Mouse (Mus musculus): ENCODE results near the gene Cmah. TPM values are rescaled to one million over a fixed set of nuclear protein-coding genes. Genes with fewer than 3 reads are reported as not detected.

The Cmah gene
- polyA plus RNA-seq, 1 experiment: 8.3 TPM

DNA sequence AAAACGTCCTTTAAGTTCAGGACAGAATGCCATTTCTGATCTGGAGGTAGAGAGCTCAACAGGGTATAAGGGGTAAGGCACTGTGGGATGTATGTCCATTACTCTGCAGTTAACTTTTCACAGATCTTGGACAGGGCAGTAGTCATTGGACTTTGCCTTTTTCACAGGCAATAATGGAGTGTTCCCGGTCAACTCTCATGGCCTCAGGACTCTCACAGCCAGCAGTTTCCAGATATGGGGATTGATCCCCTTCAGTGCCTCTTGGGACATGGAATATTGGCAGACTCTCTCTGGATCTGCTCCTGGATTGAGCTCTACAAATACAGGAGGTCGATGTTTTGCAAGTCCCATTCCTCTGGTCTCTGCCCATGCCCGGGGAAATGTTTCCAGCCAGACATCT, 2.9 kb downstream of the Cmah start:
- 59% methylated on average over 4 of the region's 4 CpGs for WGBS
- DNase-seq: peak; percentile 78
- TF ChIP-seq CTCF (conservative IDR thresholded peaks at IDR 0.05; ENCODE audit: insufficient read depth, insufficient read length, low read depth, low read length): no peak
- TF ChIP-seq POLR2A (IDR thresholded peaks at IDR 0.05; ENCODE audit: low read depth, low read length): no peak
- Histone ChIP-seq H3K36me3 (ENCODE audit: control insufficient read depth, insufficient read depth, low read length) (no peaks in the 10 kb centered on the region), H3K4me1 (ENCODE audit: control insufficient read depth, insufficient read depth, low read length) (peaks cover 33% of the 10 kb centered on the region), H3K27ac (ENCODE audit: insufficient read depth, low read depth, low read length) (peak overlapping the region; percentile 81), H3K27me3 (replicated peaks; ENCODE audit: control insufficient read depth, insufficient read depth, low read length) (no peaks in the 10 kb centered on the region), H3K4me3 (ENCODE audit: insufficient read depth, low read depth, low read length) (no peak overlapping the region)

DNA sequence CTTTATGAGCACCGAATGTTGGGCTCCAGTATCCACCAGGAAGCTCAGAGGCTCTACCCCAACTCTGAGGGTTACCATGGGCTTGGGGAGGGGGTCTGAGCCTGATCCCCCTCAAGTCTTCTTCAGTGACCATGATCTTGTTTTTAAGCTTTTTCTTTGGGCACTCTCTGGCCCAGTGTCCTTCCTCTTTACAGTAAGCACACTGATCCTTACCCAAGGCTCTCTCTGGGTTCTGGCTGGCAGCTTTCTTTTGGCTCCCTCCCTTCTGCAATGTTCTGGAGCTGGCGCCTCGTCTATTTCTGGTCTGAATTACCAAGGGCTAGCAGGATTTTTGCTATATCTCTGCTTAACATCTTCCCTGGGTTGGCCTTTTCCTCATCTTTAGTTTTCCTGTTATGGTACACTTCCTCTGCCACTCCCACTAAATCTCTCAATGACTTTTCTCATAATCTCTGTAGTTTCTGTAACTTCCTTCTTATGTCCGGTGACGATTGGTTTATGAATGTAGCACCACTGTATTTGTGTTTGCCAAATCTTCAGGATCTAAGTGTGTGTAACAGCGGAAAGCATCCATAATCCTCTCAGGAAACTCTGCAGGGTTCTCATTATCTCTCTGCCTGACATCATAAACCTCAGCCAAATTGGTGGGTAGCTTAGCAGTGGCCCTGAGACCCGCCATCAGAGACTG, 3.8 kb downstream of the Cmah start:
- no peak for TF ChIP-seq CTCF (conservative IDR thresholded peaks at IDR 0.05; ENCODE audit: insufficient read depth, insufficient read length, low read depth, low read length)
- no peak for TF ChIP-seq POLR2A (IDR thresholded peaks at IDR 0.05; ENCODE audit: low read depth, low read length)
- no peak for DNase-seq
- no peaks in the 10 kb centered on the region for H3K36me3 ChIP-seq (ENCODE audit: control insufficient read depth, insufficient read depth, low read length)
- peaks cover 31% of the 10 kb centered on the region for H3K4me1 ChIP-seq (ENCODE audit: control insufficient read depth, insufficient read depth, low read length)
- H3K27me3 ChIP-seq (replicated peaks; ENCODE audit: control insufficient read depth, insufficient read depth, low read length): no peaks in the 10 kb centered on the region
- WGBS: 66% methylated on average over 7 of the region's 7 CpGs
- no peak overlapping the region for H3K4me3 ChIP-seq (ENCODE audit: insufficient read depth, low read depth, low read length)
- peak overlapping the region; percentile 81 for H3K27ac ChIP-seq (ENCODE audit: insufficient read depth, low read depth, low read length)

DNA sequence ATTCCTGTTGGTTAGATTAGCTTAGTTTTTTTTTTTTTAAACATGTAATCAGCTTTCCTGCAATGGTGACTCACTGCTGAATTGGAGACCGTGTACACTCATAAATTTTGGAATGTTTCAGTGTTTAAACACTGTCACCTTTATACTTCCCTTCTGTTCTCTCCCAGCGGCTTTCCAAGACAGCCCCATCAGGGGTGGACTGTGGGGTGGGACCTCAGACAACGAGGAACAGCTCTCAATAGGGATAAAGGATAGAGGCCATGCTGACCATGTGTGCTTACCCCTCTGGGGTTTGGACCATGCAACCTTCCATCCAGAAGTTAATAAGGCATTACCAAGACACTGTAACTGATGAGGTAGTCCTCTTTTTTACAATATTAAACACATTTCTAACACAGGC, 5.3 kb downstream of the Cmah start:
- H3K27ac ChIP-seq (ENCODE audit: insufficient read depth, low read depth, low read length): no peak overlapping the region
- DNase-seq: no peak
- 33% methylated on average over 3 of the region's 3 CpGs for WGBS
- H3K4me3 ChIP-seq (ENCODE audit: insufficient read depth, low read depth, low read length): no peak overlapping the region
- TF ChIP-seq CTCF (conservative IDR thresholded peaks at IDR 0.05; ENCODE audit: insufficient read depth, insufficient read length, low read depth, low read length) (no peak), POLR2A (IDR thresholded peaks at IDR 0.05; ENCODE audit: low read depth, low read length) (no peak)
- H3K4me1 ChIP-seq (ENCODE audit: control insufficient read depth, insufficient read depth, low read length): peaks cover 15% of the 10 kb centered on the region
- H3K27me3 ChIP-seq (replicated peaks; ENCODE audit: control insufficient read depth, insufficient read depth, low read length): no peaks in the 10 kb centered on the region
- H3K36me3 ChIP-seq (ENCODE audit: control insufficient read depth, insufficient read depth, low read length): no peaks in the 10 kb centered on the region

DNA sequence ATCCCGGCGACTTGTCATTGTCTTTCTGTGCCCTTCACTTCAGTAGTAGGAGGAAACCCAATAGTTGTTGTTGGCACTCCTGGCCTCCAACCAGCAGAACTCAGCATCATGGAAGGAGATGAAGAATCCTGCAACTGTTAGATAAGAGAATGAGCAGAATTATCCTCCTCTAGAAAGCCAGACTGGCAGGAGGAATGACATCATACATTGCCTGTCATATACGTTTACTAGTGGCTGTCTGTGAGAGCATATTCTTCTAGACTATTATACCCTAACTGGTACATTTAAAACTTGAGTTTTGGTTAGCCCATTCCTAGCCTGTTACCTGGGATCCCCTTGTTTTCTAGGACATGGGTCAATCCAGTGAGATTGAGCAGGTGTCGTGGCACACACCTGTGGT, 9.6 kb downstream of the Cmah start:
- no peak for DNase-seq
- WGBS: 78% methylated on average over 4 of the region's 4 CpGs
- no peak for TF ChIP-seq POLR2A (IDR thresholded peaks at IDR 0.05; ENCODE audit: low read depth, low read length)
- TF ChIP-seq CTCF (conservative IDR thresholded peaks at IDR 0.05; ENCODE audit: insufficient read depth, insufficient read length, low read depth, low read length): no peak
- H3K4me3 ChIP-seq (ENCODE audit: insufficient read depth, low read depth, low read length): no peak overlapping the region
- H3K27me3 ChIP-seq (replicated peaks; ENCODE audit: control insufficient read depth, insufficient read depth, low read length): no peaks in the 10 kb centered on the region
- H3K27ac ChIP-seq (ENCODE audit: insufficient read depth, low read depth, low read length): no peak overlapping the region
- peaks cover 2% of the 10 kb centered on the region; the same call in 1 of the 2 replicates for H3K4me1 ChIP-seq (ENCODE audit: control insufficient read depth, insufficient read depth, low read length)
- no peaks in the 10 kb centered on the region; the same call in 1 of the 2 replicates for H3K36me3 ChIP-seq (ENCODE audit: control insufficient read depth, insufficient read depth, low read length)

DNA sequence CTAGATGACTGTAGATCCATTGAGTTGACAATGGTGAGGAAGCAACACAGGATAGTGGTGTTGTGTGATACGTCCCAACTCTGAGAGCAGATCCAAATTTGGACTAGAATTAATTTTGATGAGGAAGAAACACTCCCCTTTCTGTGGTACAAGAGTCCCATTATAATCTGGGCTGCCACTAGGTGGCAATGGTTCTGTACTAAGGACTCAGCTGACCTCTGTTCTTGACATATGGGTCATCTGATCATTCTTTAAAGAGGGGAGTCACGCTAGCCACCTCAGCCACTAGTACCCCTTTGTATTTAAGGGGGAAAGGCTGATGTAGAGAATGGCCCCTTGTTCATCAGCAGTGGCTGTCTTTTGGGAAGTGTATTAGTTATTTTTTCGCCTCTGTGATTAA, 10.7 kb downstream of the Cmah start:
- Histone ChIP-seq H3K4me1 (ENCODE audit: control insufficient read depth, insufficient read depth, low read length) (peaks cover 2% of the 10 kb centered on the region; the same call in 1 of the 2 replicates), H3K36me3 (ENCODE audit: control insufficient read depth, insufficient read depth, low read length) (no peaks in the 10 kb centered on the region; the same call in 1 of the 2 replicates), H3K27me3 (replicated peaks; ENCODE audit: control insufficient read depth, insufficient read depth, low read length) (no peaks in the 10 kb centered on the region), H3K27ac (ENCODE audit: insufficient read depth, low read depth, low read length) (peak overlapping the region; percentile 56; the same call in 1 of the 2 replicates), H3K4me3 (ENCODE audit: insufficient read depth, low read depth, low read length) (no peak overlapping the region)
- WGBS: 48% methylated on average over 3 of the region's 3 CpGs
- TF ChIP-seq POLR2A (IDR thresholded peaks at IDR 0.05; ENCODE audit: low read depth, low read length) (no peak), CTCF (conservative IDR thresholded peaks at IDR 0.05; ENCODE audit: insufficient read depth, insufficient read length, low read depth, low read length) (peak; percentile 27; the same call in 1 of the 2 replicates)
- peak; percentile 56 for DNase-seq

DNA sequence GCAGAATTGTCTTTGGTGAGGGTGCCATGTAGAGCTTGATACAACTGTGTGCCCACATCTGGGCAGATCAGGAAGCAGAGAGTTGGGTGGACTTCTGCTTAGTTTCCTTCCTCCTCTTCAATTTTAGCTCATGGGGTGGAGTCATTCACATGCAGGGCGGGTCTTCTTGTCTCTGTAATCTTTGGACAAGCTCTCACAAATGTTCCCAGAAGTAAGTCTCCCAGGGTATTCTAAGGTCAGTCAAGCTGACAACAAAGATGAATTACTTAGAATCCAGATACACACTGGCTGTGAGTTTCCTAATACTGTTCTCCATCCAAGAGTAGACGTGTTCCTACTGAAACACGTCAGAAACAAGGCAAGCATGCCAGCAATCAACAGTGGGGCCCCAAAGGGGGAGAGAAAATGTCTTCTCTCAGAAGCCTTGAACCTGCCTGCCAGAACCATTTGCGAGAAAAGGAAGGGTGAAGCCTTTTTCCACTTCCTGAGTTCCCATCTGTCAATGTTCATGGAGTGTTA, 11.2 kb downstream of the Cmah start:
- Histone ChIP-seq H3K27ac (ENCODE audit: insufficient read depth, low read depth, low read length) (peak overlapping the region; percentile 45; the same call in 1 of the 2 replicates), H3K4me3 (ENCODE audit: insufficient read depth, low read depth, low read length) (no peak overlapping the region), H3K27me3 (replicated peaks; ENCODE audit: control insufficient read depth, insufficient read depth, low read length) (no peaks in the 10 kb centered on the region), H3K36me3 (ENCODE audit: control insufficient read depth, insufficient read depth, low read length) (no peaks in the 10 kb centered on the region; the same call in 1 of the 2 replicates), H3K4me1 (ENCODE audit: control insufficient read depth, insufficient read depth, low read length) (peaks cover 2% of the 10 kb centered on the region; the same call in 1 of the 2 replicates)
- no peak for TF ChIP-seq POLR2A (IDR thresholded peaks at IDR 0.05; ENCODE audit: low read depth, low read length)
- no peak for TF ChIP-seq CTCF (conservative IDR thresholded peaks at IDR 0.05; ENCODE audit: insufficient read depth, insufficient read length, low read depth, low read length)
- 49% methylated on average over 4 of the region's 4 CpGs for WGBS
- peak; percentile 77 for DNase-seq

DNA sequence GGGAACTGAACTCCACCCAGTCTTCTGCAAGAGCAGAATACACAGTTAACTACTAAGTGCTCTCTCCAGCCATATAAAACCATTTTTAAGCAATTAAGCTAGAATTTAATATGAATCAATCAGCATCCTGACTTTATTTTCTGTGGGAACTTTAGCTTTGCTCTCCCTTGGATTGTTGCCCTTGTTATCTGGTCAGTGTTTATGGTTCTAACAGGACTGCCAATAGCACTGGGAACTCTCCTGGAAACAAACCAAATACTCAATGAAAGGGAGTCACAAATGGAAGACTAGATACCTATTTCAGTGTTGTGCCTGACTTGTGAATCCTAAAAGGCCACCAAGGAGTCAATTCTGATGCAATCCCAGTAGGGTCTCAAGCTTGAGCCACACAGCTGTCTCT, 12.7 kb downstream of the Cmah start:
- TF ChIP-seq POLR2A (IDR thresholded peaks at IDR 0.05; ENCODE audit: low read depth, low read length): no peak
- no peak for TF ChIP-seq CTCF (conservative IDR thresholded peaks at IDR 0.05; ENCODE audit: insufficient read depth, insufficient read length, low read depth, low read length)
- no peaks in the 10 kb centered on the region for H3K27me3 ChIP-seq (replicated peaks; ENCODE audit: control insufficient read depth, insufficient read depth, low read length)
- DNase-seq: no peak
- H3K27ac ChIP-seq (ENCODE audit: insufficient read depth, low read depth, low read length): no peak overlapping the region
- no peak overlapping the region for H3K4me3 ChIP-seq (ENCODE audit: insufficient read depth, low read depth, low read length)
- peaks cover 2% of the 10 kb centered on the region; the same call in 1 of the 2 replicates for H3K4me1 ChIP-seq (ENCODE audit: control insufficient read depth, insufficient read depth, low read length)
- H3K36me3 ChIP-seq (ENCODE audit: control insufficient read depth, insufficient read depth, low read length): no peaks in the 10 kb centered on the region; the same call in 1 of the 2 replicates

Measured in kidney, adult 2 months (tissue).